Mouse (Mus musculus) thymus, adult 2 months (tissue): ENCODE data around the gene Sypl2. TPM values are rescaled to one million over a fixed set of nuclear protein-coding genes. Genes with fewer than 3 reads are reported as not detected.
A peak's percentile ranks its signal among the peaks of the same experiment; 100 is the strongest.

Experiments used
- DNase-seq: peaks from one replicate; pipeline ENCODE4 v3.0.0; 2021
- H3K27ac ChIP-seq: fragments of 200-500 bp; 2 replicates; pipeline ENCODE4 v1.5.1; 2012; ENCODE audit warnings: low read length, control low read depth; ENCODE audit not compliant: control insufficient read depth, insufficient read depth
- H3K27me3 ChIP-seq: fragments of 200-500 bp; 2 replicates; pipeline ENCODE4 v1.6.1; 2012; ENCODE audit warnings: mild to moderate bottlenecking, low read length, moderate library complexity, mixed read lengths; ENCODE audit not compliant: control insufficient read depth, insufficient read depth
- H3K36me3 ChIP-seq: fragments of 200-500 bp; 2 replicates; pipeline ENCODE4 v1.6.1; 2012; ENCODE audit warnings: mild to moderate bottlenecking, low read length, moderate library complexity; ENCODE audit not compliant: control insufficient read depth, insufficient read depth
- H3K4me1 ChIP-seq: fragments of 200-500 bp; replicated peaks from 2 replicates; pipeline ENCODE4 v1.6.1; 2012; ENCODE audit warnings: low read length; ENCODE audit not compliant: control insufficient read depth, insufficient read depth
- H3K4me3 ChIP-seq: fragments of 200-500 bp; 2 replicates; pipeline ENCODE4 v1.5.1; 2012; ENCODE audit warnings: mild to moderate bottlenecking, low read length, control low read depth, moderate library complexity; ENCODE audit not compliant: control insufficient read depth, insufficient read depth
- CTCF ChIP-seq: fragments of 200-500 bp; IDR thresholded peaks from 2 replicates; pipeline ENCODE4 v1.5.1; 2012; ENCODE audit warnings: mild to moderate bottlenecking, control low read depth, low read length, moderate library complexity, borderline replicate concordance; ENCODE audit not compliant: control insufficient read depth, poor library complexity, insufficient read depth; ENCODE audit errors: extremely low read depth
- POLR2A ChIP-seq: fragments of 200-500 bp; IDR thresholded peaks from 2 replicates; pipeline ENCODE4 v1.6.1; 2012; ENCODE audit warnings: mild to moderate bottlenecking, low read length, control low read depth, moderate library complexity; ENCODE audit not compliant: control insufficient read depth, poor library complexity, insufficient read depth; ENCODE audit errors: extremely low read depth
- WGBS: fragments of 180-500 bp; shearing (Covaris S2); methylation state at CpG from one replicate; pipeline ENCODE4 v1.1.7; 2018; 5-methylcytosine and 5-hydroxymethylcytosine counted together
- polyA plus RNA-seq: library from polyadenylated mRNA; depleted of rRNA; stranded (reverse); fragments of >200 nt; gene quantifications from 2 replicates; pipeline ENCODE4 v1.2.3, GENCODE M21; 2012

Sypl2 gene
- polyA plus RNA-seq, 1 experiment: 0.40 TPM

DNA sequence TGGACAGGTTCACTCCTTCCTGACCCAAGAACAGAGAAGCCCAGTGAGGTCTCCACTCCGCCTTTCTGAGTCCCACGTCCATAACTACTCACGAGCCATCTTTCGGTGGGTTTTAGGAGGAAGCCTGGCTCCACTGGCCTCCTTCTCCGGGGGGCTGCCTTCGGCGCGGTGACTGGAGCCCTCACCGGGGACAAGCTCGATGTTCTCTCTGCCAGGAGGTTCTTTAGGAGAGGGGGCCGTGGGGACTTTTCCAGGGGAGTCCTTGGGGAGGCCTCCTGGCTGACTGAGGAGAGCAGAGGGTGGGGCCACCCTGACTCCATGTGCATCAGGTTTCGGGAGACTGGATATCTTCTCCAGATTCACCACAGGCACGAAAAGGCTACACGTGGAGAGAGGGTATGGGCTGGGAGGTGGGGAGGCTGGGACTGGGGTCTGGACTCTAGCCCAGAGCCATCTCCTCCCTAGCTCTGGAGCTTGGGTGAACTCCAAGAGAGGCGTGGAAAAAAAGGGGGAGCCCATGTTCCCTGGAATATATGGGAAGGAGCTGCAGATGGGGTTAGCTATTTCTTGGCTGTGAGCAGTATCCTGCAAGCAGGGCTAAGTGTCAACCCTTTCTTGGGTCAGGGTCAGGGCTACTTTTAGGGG, 19.6 kb downstream of the Sypl2 start:
- Histone ChIP-seq H3K27me3 (no peaks in the 10 kb centered on the region), H3K4me1 (peaks cover 13% of the 10 kb centered on the region), H3K27ac (no peak overlapping the region), H3K36me3 (no peaks in the 10 kb centered on the region), H3K4me3 (no peak overlapping the region)
- WGBS: 96% methylated on average over 15 of the region's 15 CpGs
- TF ChIP-seq CTCF (no peak), POLR2A (no peak)
- DNase-seq: no peak

DNA sequence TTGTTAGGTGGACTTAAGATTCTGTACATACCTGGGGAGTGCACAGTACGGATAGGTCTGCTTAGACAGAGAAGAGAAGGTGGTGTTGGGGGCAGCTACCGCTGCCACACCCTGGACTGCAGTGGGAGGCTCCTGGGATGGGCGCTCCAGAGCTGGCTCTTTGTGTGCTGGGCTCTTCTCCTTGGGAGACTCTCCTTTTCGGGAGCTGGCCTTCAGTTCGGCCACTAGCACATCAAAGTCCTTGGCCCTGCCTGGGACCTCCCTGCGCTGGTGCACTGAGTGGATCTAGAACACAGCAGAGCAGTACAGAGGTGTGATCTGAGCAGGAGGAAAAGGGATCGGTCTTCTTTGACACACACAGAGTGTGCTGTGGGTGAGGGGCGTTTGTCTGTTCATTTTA, 20.8 kb downstream of the Sypl2 start:
- TF ChIP-seq CTCF (no peak), POLR2A (no peak)
- Histone ChIP-seq H3K27me3 (no peaks in the 10 kb centered on the region), H3K4me3 (no peak overlapping the region), H3K27ac (no peak overlapping the region), H3K36me3 (no peaks in the 10 kb centered on the region), H3K4me1 (peaks cover 14% of the 10 kb centered on the region)
- DNase-seq: no peak
- WGBS: 96% methylated on average over 8 of the region's 8 CpGs

DNA sequence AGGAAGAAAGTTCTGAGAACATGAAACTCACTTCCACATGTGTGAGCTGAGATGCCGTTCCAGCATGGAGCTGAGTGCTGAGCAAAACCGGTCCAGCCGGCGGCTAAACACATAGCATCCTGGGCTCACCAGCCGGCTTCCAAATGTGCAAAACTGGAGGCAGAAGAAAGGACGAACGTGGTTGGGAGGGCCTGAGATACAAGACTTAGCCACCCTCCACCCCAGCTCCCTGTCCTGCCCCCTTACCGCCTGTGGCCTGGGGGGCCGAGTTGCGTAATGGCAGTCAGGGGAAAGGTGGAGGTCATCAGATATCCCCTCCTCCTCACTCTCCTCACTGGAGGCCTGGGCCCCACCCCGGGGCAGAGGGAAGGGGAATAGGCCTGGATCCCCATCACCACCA, 22.0 kb downstream of the Sypl2 start:
- TF ChIP-seq CTCF (no peak), POLR2A (no peak)
- no peak for DNase-seq
- WGBS: 94% methylated on average over 11 of the region's 11 CpGs
- Histone ChIP-seq H3K4me3 (no peak overlapping the region), H3K27ac (no peak overlapping the region), H3K4me1 (peaks cover 15% of the 10 kb centered on the region), H3K36me3 (no peaks in the 10 kb centered on the region), H3K27me3 (no peaks in the 10 kb centered on the region)

DNA sequence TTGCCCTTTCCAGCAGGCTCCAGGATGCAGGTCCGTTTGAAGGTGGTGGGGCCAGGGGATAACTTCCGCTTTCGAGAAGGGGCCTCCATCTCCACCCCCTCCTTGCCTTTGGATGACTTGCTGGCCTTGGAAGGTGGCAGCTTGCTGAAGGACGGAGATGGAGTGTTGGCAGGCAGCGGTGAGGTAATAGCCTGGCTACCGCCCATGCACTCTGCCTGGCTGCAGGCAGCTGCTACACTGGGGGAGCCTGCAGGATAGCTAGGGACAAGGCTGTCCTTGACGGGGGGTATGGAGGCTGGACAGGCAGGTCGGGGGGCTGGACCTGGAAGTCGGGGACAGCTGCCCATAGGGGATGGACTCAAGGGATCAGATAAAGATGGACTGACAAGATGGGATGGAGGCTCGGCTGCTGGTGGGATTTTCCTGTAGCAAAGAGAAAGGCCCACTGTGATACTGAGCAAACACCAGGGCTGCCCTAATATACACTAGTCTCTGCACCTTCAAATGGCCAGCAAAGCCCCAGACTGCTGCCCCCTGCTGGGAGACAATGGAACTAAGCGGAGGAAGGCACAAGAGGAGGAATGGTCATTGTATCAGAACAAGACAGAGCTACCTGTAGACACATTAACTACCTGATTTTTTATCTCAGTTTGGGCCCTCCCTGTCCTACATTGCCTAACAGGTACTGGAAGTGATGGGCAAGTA, 22.7 kb downstream of the Sypl2 start:
- H3K4me3 ChIP-seq: no peak overlapping the region
- no peaks in the 10 kb centered on the region for H3K27me3 ChIP-seq
- no peaks in the 10 kb centered on the region for H3K36me3 ChIP-seq
- 93% methylated on average over 11 of the region's 11 CpGs for WGBS
- DNase-seq: peak; percentile 80
- TF ChIP-seq POLR2A (no peak), CTCF (peak; percentile 59; the same call in 1 of the 2 replicates)
- peaks cover 13% of the 10 kb centered on the region for H3K4me1 ChIP-seq
- no peak overlapping the region for H3K27ac ChIP-seq

DNA sequence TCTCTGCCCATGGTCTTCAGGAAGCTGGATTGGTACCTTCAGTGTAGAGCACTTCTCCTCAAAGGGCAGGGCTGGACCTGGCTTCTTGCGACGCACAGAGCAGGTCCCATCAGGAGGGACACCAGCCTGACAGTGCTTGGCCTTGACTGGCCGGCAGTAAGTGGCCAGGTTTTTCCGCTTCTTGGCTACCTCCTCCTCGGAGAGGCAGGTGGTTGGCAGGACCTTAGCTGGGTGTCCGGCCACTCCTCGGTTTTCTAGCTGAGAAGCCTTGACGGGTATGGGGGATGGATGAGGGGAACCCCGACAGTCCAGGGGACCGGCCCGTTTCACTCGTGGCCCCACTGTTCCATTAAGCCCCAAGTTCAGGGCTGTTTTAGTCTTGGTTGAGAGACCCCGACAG, 23.2 kb downstream of the Sypl2 start:
- TF ChIP-seq POLR2A (no peak), CTCF (no peak)
- Histone ChIP-seq H3K4me3 (no peak overlapping the region), H3K4me1 (peaks cover 13% of the 10 kb centered on the region), H3K36me3 (no peaks in the 10 kb centered on the region), H3K27ac (no peak overlapping the region), H3K27me3 (no peaks in the 10 kb centered on the region)
- 95% methylated on average over 13 of the region's 13 CpGs for WGBS
- DNase-seq: no peak

DNA sequence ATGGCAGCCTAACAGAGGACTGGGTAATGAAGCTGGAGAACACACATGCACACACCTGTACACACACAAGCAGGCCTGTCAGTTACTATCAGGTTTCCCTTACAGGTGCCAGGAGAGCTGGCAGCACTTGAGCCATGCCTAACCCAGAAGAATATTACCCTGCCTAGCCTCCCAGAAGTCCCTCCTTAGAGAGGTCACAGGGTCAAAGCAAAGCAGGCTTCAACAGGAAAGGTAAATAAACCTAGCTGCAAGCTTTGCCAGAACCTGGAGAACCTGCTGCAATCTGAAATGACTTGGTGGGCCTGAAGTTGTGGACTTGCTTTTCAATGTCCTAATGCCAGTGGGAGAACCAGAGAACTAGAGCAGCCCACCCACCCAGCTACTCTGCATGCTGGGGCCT, 23.9 kb downstream of the Sypl2 start:
- DNase-seq: no peak
- H3K27ac ChIP-seq: no peak overlapping the region
- peaks cover 13% of the 10 kb centered on the region for H3K4me1 ChIP-seq
- H3K27me3 ChIP-seq: no peaks in the 10 kb centered on the region
- H3K4me3 ChIP-seq: no peak overlapping the region
- no peaks in the 10 kb centered on the region for H3K36me3 ChIP-seq
- TF ChIP-seq CTCF (no peak), POLR2A (no peak)
